Mouse (Mus musculus): ENCODE results near the gene Arhgap45. TPM values are rescaled to one million over a fixed set of nuclear protein-coding genes. Genes with fewer than 3 reads are reported as not detected.

Gene Arhgap45
- polyA plus RNA-seq, 1 experiment from 2014 or later = 11.2 TPM

GRCm38 (mm10) chr10:80024229-80025043, 8.0 kb downstream of the Arhgap45 start:
- ATAC-seq (ENCODE audit: insufficient read depth) (no peak), DNase-seq (no peak)
- no peak overlapping the region for H3K4me2 ChIP-seq
- H3K27ac ChIP-seq (ENCODE audit: low read depth) = peak overlapping the region; percentile 46; the same call in 1 of the 2 replicates
- 73% methylated on average over 15 of the region's 15 CpGs for WGBS
- no peaks in the 10 kb centered on the region; the same call in 1 of the 2 replicates for H3K4me1 ChIP-seq (ENCODE audit: insufficient read depth)
- no peak for TF ChIP-seq CTCF (IDR thresholded peaks at IDR 0.05; ENCODE audit: low read depth)
- H3K9ac ChIP-seq = no peak overlapping the region
- peaks cover 44% of the 10 kb centered on the region for H3K36me3 ChIP-seq (ENCODE audit: insufficient read depth)
- no peak overlapping the region for H3K4me3 ChIP-seq (ENCODE audit: low read depth, low read length)
- H3K27me3 ChIP-seq (ENCODE audit: insufficient read depth, low read length) = no peaks in the 10 kb centered on the region
- no peaks in the 10 kb centered on the region for H3K9me3 ChIP-seq (ENCODE audit: low read depth, low read length)

GRCm38 (mm10) chr10:80025044-80025347, 8.5 kb downstream of the Arhgap45 start:
- Histone ChIP-seq H3K27ac (ENCODE audit: low read depth) (no peak overlapping the region), H3K4me3 (ENCODE audit: low read depth, low read length) (no peak overlapping the region), H3K27me3 (ENCODE audit: insufficient read depth, low read length) (no peaks in the 10 kb centered on the region), H3K9ac (no peak overlapping the region), H3K4me2 (no peak overlapping the region), H3K9me3 (ENCODE audit: low read depth, low read length) (no peaks in the 10 kb centered on the region), H3K36me3 (ENCODE audit: insufficient read depth) (peaks cover 44% of the 10 kb centered on the region), H3K4me1 (ENCODE audit: insufficient read depth) (no peaks in the 10 kb centered on the region)
- ATAC-seq (ENCODE audit: insufficient read depth) (no peak), DNase-seq (no peak)
- TF ChIP-seq CTCF (IDR thresholded peaks at IDR 0.05; ENCODE audit: low read depth) = no peak
- 53% methylated on average over 4 of the region's 4 CpGs for WGBS

DNA sequence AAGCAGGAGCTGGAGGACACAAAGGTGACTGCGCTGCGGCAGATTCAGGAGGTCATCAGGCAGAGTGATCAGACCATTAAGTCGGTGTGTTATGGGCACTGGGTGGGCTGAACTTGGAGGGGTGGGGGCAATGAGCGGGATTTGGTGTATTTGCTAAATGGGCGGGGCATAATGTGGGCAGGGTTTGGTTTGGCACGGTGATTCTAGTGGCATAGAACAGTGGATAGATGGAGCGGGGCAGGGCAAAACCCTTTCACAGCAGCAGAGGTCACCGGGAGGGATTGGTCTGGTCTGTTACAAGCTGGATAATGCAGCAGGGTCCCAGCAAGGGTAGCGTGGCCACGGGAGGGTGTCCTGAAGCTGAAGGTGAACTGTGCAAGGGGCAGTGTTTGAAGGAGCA, 9.0 kb downstream of the Arhgap45 start:
- no peak overlapping the region for H3K9ac ChIP-seq
- no peaks in the 10 kb centered on the region for H3K4me1 ChIP-seq (ENCODE audit: insufficient read depth)
- peaks cover 44% of the 10 kb centered on the region for H3K36me3 ChIP-seq (ENCODE audit: insufficient read depth)
- WGBS = 74% methylated on average over 10 of the region's 10 CpGs
- H3K27me3 ChIP-seq (ENCODE audit: insufficient read depth, low read length) = no peaks in the 10 kb centered on the region
- no peaks in the 10 kb centered on the region for H3K9me3 ChIP-seq (ENCODE audit: low read depth, low read length)
- no peak overlapping the region for H3K4me3 ChIP-seq (ENCODE audit: low read depth, low read length)
- no peak overlapping the region for H3K4me2 ChIP-seq
- H3K27ac ChIP-seq (ENCODE audit: low read depth) = no peak overlapping the region
- no peak for TF ChIP-seq CTCF (IDR thresholded peaks at IDR 0.05; ENCODE audit: low read depth)
- ATAC-seq (ENCODE audit: insufficient read depth) = no peak
- DNase-seq = no peak

- DNase-seq (no peak), ATAC-seq (ENCODE audit: insufficient read depth) (0 out of 2 replicates have a peak, but pooled peaks have one; percentile 25)
- no peak overlapping the region for H3K27ac ChIP-seq (ENCODE audit: low read depth)
- H3K36me3 ChIP-seq (ENCODE audit: insufficient read depth) = peaks cover 43% of the 10 kb centered on the region
- no peak overlapping the region for H3K4me3 ChIP-seq (ENCODE audit: low read depth, low read length)
- TF ChIP-seq CTCF (IDR thresholded peaks at IDR 0.05; ENCODE audit: low read depth) = no peak
- no peak overlapping the region for H3K4me2 ChIP-seq
- H3K9ac ChIP-seq = no peak overlapping the region
- 61% methylated on average over 12 of the region's 12 CpGs for WGBS
- H3K4me1 ChIP-seq (ENCODE audit: insufficient read depth) = no peaks in the 10 kb centered on the region
- H3K9me3 ChIP-seq (ENCODE audit: low read depth, low read length) = no peaks in the 10 kb centered on the region
- H3K27me3 ChIP-seq (ENCODE audit: insufficient read depth, low read length) = no peaks in the 10 kb centered on the region
These were observed 9.4 kb downstream of the Arhgap45 start for GRCm38 (mm10) chr10:80025889-80026288.

GRCm38 (mm10) chr10:80027681-80028520, 11.4 kb downstream of the Arhgap45 start:
- 0 out of 2 replicates have a peak, but pooled peaks have one; percentile 1 for ATAC-seq (ENCODE audit: insufficient read depth)
- no peak overlapping the region for H3K4me3 ChIP-seq (ENCODE audit: low read depth, low read length)
- 67% methylated on average over 20 of the region's 20 CpGs for WGBS

GRCm38 (mm10) chr10:80028521-80028846, 12.0 kb downstream of the Arhgap45 start:
- Histone ChIP-seq H3K9me3 (ENCODE audit: low read depth, low read length) (no peaks in the 10 kb centered on the region), H3K27ac (ENCODE audit: low read depth) (no peak overlapping the region), H3K36me3 (ENCODE audit: insufficient read depth) (peaks cover 38% of the 10 kb centered on the region), H3K4me3 (ENCODE audit: low read depth, low read length) (no peak overlapping the region), H3K9ac (no peak overlapping the region), H3K4me1 (ENCODE audit: insufficient read depth) (peaks cover 11% of the 10 kb centered on the region; the same call in 1 of the 2 replicates), H3K4me2 (no peak overlapping the region), H3K27me3 (ENCODE audit: insufficient read depth, low read length) (no peaks in the 10 kb centered on the region)
- no peak for DNase-seq
- no peak for ATAC-seq (ENCODE audit: insufficient read depth)
- 90% methylated on average over 13 of the region's 13 CpGs for WGBS
- no peak for TF ChIP-seq CTCF (IDR thresholded peaks at IDR 0.05; ENCODE audit: low read depth)

More at GRCm38 (mm10) chr10:80027681-80028520, 11.4 kb downstream of the Arhgap45 start:
- H3K27ac ChIP-seq (ENCODE audit: low read depth) = no peak overlapping the region
- H3K9ac ChIP-seq = no peak overlapping the region
- no peaks in the 10 kb centered on the region for H3K27me3 ChIP-seq (ENCODE audit: insufficient read depth, low read length)
- no peak for DNase-seq
- H3K36me3 ChIP-seq (ENCODE audit: insufficient read depth) = peaks cover 38% of the 10 kb centered on the region
- H3K9me3 ChIP-seq (ENCODE audit: low read depth, low read length) = no peaks in the 10 kb centered on the region
- H3K4me1 ChIP-seq (ENCODE audit: insufficient read depth) = peaks cover 5% of the 10 kb centered on the region; the same call in 1 of the 2 replicates
- no peak for TF ChIP-seq CTCF (IDR thresholded peaks at IDR 0.05; ENCODE audit: low read depth)
- no peak overlapping the region for H3K4me2 ChIP-seq

DNA sequence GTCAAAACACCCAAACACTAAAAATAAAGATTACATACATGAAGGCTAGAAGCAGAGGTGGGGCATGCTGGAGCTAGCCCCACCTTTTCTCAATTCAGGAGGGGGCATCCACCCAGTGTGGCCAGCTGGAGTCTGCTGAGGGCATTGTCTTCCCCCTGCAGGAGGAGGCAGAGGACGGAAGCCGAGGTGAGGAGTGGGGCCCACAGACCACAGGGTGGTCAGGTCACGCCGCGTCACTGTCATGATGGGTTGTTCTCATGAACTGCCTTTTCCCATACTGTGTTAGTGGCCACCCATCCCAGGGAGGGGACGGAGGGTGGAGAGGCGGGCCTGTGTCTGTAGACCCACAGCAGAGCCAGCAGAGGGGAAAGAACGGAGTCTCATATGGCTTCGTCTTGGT, 13.7 kb downstream of the Arhgap45 start:
- no peak for TF ChIP-seq CTCF (IDR thresholded peaks at IDR 0.05; ENCODE audit: low read depth)
- peaks cover 44% of the 10 kb centered on the region for H3K36me3 ChIP-seq (ENCODE audit: insufficient read depth)
- no peaks in the 10 kb centered on the region for H3K27me3 ChIP-seq (ENCODE audit: insufficient read depth, low read length)
- H3K4me3 ChIP-seq (ENCODE audit: low read depth, low read length) = no peak overlapping the region
- WGBS = 79% methylated on average over 9 of the region's 9 CpGs
- ATAC-seq (ENCODE audit: insufficient read depth) (no peak), DNase-seq (no peak)
- H3K27ac ChIP-seq (ENCODE audit: low read depth) = no peak overlapping the region
- no peaks in the 10 kb centered on the region for H3K9me3 ChIP-seq (ENCODE audit: low read depth, low read length)
- no peak overlapping the region for H3K9ac ChIP-seq
- no peak overlapping the region for H3K4me2 ChIP-seq
- peaks cover 14% of the 10 kb centered on the region; the same call in 1 of the 2 replicates for H3K4me1 ChIP-seq (ENCODE audit: insufficient read depth)
